Mouse (Mus musculus) embryonic facial prominence, embryonic 12.5 days (tissue): Measurements from ENCODE around the gene Yipf1. TPM values are rescaled to one million over a fixed set of nuclear protein-coding genes. Genes with fewer than 3 reads are reported as not detected.

Source experiments
- ATAC-seq: fragments of 200-750 bp; cut with Nextera tagmentation; 2 replicates; pipeline ENCODE4 v1.8.0; 2017; ENCODE audit not compliant: insufficient number of reproducible peaks, insufficient read depth, low FRiP score, low TSS enrichment
- H3K27ac ChIP-seq: fragments of 300-500 bp; sonication (generic); 2 replicates; pipeline ENCODE4 v1.5.1; 2016; ENCODE audit warnings: mild to moderate bottlenecking
- H3K27me3 ChIP-seq: fragments of 300-500 bp; sonication (generic); 2 replicates; pipeline ENCODE4 v1.6.1; 2016; ENCODE audit warnings: mild to moderate bottlenecking, moderate library complexity
- H3K36me3 ChIP-seq: fragments of 300-500 bp; sonication (generic); 2 replicates; pipeline ENCODE4 v1.6.1; 2016; ENCODE audit warnings: mild to moderate bottlenecking
- H3K4me1 ChIP-seq: fragments of 300-500 bp; sonication (generic); 2 replicates; pipeline ENCODE4 v1.6.1; 2016
- H3K4me2 ChIP-seq: fragments of 300-500 bp; sonication (generic); replicated peaks from 2 replicates; pipeline ENCODE4 v1.6.1; 2016; ENCODE audit warnings: mild to moderate bottlenecking, moderate library complexity
- H3K4me3 ChIP-seq: fragments of 300-500 bp; sonication (generic); 2 replicates; pipeline ENCODE4 v1.5.1; 2016; ENCODE audit warnings: mild to moderate bottlenecking
- H3K9ac ChIP-seq: fragments of 300-500 bp; sonication (generic); 2 replicates; pipeline ENCODE4 v1.6.1; 2016; ENCODE audit warnings: mild to moderate bottlenecking, moderate library complexity
- H3K9me3 ChIP-seq: fragments of 300-500 bp; sonication (generic); 2 replicates; pipeline ENCODE4 v1.6.1; 2016; ENCODE audit warnings: mild to moderate bottlenecking, moderate library complexity
- WGBS: fragments of 180-500 bp; shearing (Covaris S2); methylation state at CpG from one replicate; pipeline ENCODE4 v1.1.7; 2016; 5-methylcytosine and 5-hydroxymethylcytosine counted together
- polyA plus RNA-seq: library from polyadenylated mRNA; unstranded; fragments of >200 nt; fragmentation: Nextera tagmentation; extraction: Ambion mirVana; gene quantifications from 2 replicates; pipeline ENCODE4 v1.2.1, GENCODE M21; 2016

Yipf1 gene
- polyA plus RNA-seq, 1 experiment from 2014 or later, result 47.1 TPM

- Histone ChIP-seq H3K27ac (no peak overlapping the region), H3K4me1 (no peaks in the 10 kb centered on the region), H3K9me3 (0 out of 2 replicates have a peak, but pooled peaks cover 2% of the 10 kb centered on the region), H3K9ac (no peak overlapping the region), H3K4me3 (no peak overlapping the region), H3K4me2 (no peak overlapping the region), H3K27me3 (no peaks in the 10 kb centered on the region), H3K36me3 (0 out of 2 replicates have a peak, but pooled peaks cover 6% of the 10 kb centered on the region)
- 92% methylated on average over 4 of the region's 4 CpGs for WGBS
- no peak for ATAC-seq
These were observed 19.4 kb downstream of the Yipf1 start for GRCm38 (mm10) chr4:107333514-107333913.

GRCm38 (mm10) chr4:107336356-107336755, 22.2 kb downstream of the Yipf1 start:
- Histone ChIP-seq H3K36me3 (0 out of 2 replicates have a peak, but pooled peaks cover 6% of the 10 kb centered on the region), H3K27me3 (no peaks in the 10 kb centered on the region), H3K4me3 (no peak overlapping the region), H3K9me3 (0 out of 2 replicates have a peak, but pooled peaks cover 2% of the 10 kb centered on the region), H3K4me1 (no peaks in the 10 kb centered on the region), H3K4me2 (no peak overlapping the region), H3K9ac (no peak overlapping the region), H3K27ac (no peak overlapping the region)
- WGBS, result 69% methylated on average over 8 of the region's 8 CpGs
- ATAC-seq, result no peak

- WGBS, result 90% methylated on average over 5 of the region's 5 CpGs
- Histone ChIP-seq H3K4me1 (no peaks in the 10 kb centered on the region), H3K4me2 (no peak overlapping the region), H3K27me3 (no peaks in the 10 kb centered on the region), H3K4me3 (no peak overlapping the region), H3K9ac (no peak overlapping the region), H3K9me3 (0 out of 2 replicates have a peak, but pooled peaks cover 2% of the 10 kb centered on the region), H3K27ac (no peak overlapping the region), H3K36me3 (0 out of 2 replicates have a peak, but pooled peaks cover 6% of the 10 kb centered on the region)
- ATAC-seq, result no peak
These were observed 23.3 kb downstream of the Yipf1 start for GRCm38 (mm10) chr4:107337455-107337854.

GRCm38 (mm10) chr4:107341354-107341753, 27.2 kb downstream of the Yipf1 start:
- Histone ChIP-seq H3K4me1 (no peaks in the 10 kb centered on the region), H3K4me2 (no peak overlapping the region), H3K36me3 (peaks cover 11% of the 10 kb centered on the region; the same call in 1 of the 2 replicates), H3K9me3 (no peaks in the 10 kb centered on the region), H3K27me3 (no peaks in the 10 kb centered on the region), H3K27ac (0 out of 2 replicates have a peak overlapping the region, but pooled peaks have one; percentile 4), H3K4me3 (no peak overlapping the region), H3K9ac (no peak overlapping the region)
- no peak for ATAC-seq
- WGBS, result 32% methylated on average over 5 of the region's 5 CpGs

- H3K9me3 ChIP-seq, result no peaks in the 10 kb centered on the region
- H3K4me1 ChIP-seq, result 0 out of 2 replicates have a peak, but pooled peaks cover 7% of the 10 kb centered on the region
- ATAC-seq, result no peak
- no peaks in the 10 kb centered on the region for H3K27me3 ChIP-seq
- peaks cover 8% of the 10 kb centered on the region; the same call in 1 of the 2 replicates for H3K36me3 ChIP-seq
- no peak overlapping the region for H3K27ac ChIP-seq
- 86% methylated on average over 7 of the region's 7 CpGs for WGBS
- H3K4me3 ChIP-seq, result no peak overlapping the region
- H3K4me2 ChIP-seq, result no peak overlapping the region
- no peak overlapping the region for H3K9ac ChIP-seq
These were observed 30.4 kb downstream of the Yipf1 start for GRCm38 (mm10) chr4:107344612-107345011.

- Histone ChIP-seq H3K9me3 (no peaks in the 10 kb centered on the region), H3K36me3 (peaks cover 8% of the 10 kb centered on the region; the same call in 1 of the 2 replicates), H3K27ac (no peak overlapping the region), H3K4me2 (no peak overlapping the region), H3K9ac (no peak overlapping the region), H3K4me3 (no peak overlapping the region), H3K4me1 (0 out of 2 replicates have a peak, but pooled peaks cover 7% of the 10 kb centered on the region), H3K27me3 (no peaks in the 10 kb centered on the region)
- WGBS, result 75% methylated on average over 6 of the region's 6 CpGs
- no peak for ATAC-seq
These were observed 33.1 kb downstream of the Yipf1 start for GRCm38 (mm10) chr4:107347221-107347620.

- peaks cover 8% of the 10 kb centered on the region; the same call in 1 of the 2 replicates for H3K36me3 ChIP-seq
- no peak overlapping the region for H3K27ac ChIP-seq
- H3K27me3 ChIP-seq, result no peaks in the 10 kb centered on the region
- H3K4me2 ChIP-seq, result no peak overlapping the region
- H3K9ac ChIP-seq, result no peak overlapping the region
- no peak overlapping the region for H3K4me3 ChIP-seq
- H3K4me1 ChIP-seq, result 0 out of 2 replicates have a peak, but pooled peaks cover 7% of the 10 kb centered on the region
- 66% methylated on average over 20 of the region's 20 CpGs for WGBS
- H3K9me3 ChIP-seq, result no peaks in the 10 kb centered on the region
- peak; percentile 50; the same call in 1 of the 2 replicates for ATAC-seq
These were observed 34.6 kb downstream of the Yipf1 start for GRCm38 (mm10) chr4:107348529-107349310.

- H3K27ac ChIP-seq, result no peak overlapping the region
- ATAC-seq, result no peak
- WGBS, result 68% methylated on average over 8 of the region's 8 CpGs
These were observed 35.3 kb downstream of the Yipf1 start for GRCm38 (mm10) chr4:107349311-107350008.

GRCm38 (mm10) chr4:107351368-107351767, 37.2 kb downstream of the Yipf1 start:
- ATAC-seq, result no peak
- no peak overlapping the region for H3K4me3 ChIP-seq
- H3K27me3 ChIP-seq, result no peaks in the 10 kb centered on the region
- H3K9ac ChIP-seq, result no peak overlapping the region
- no peak overlapping the region for H3K4me2 ChIP-seq
- 0 out of 2 replicates have a peak, but pooled peaks cover 10% of the 10 kb centered on the region for H3K4me1 ChIP-seq
- no peaks in the 10 kb centered on the region for H3K9me3 ChIP-seq
- 0 out of 2 replicates have a peak, but pooled peaks cover 4% of the 10 kb centered on the region for H3K36me3 ChIP-seq
- H3K27ac ChIP-seq, result no peak overlapping the region

More at GRCm38 (mm10) chr4:107349311-107350008, 35.3 kb downstream of the Yipf1 start:
- H3K4me3 ChIP-seq, result no peak overlapping the region
- H3K4me1 ChIP-seq, result 0 out of 2 replicates have a peak, but pooled peaks cover 9% of the 10 kb centered on the region
- H3K27me3 ChIP-seq, result no peaks in the 10 kb centered on the region
- peaks cover 11% of the 10 kb centered on the region; the same call in 1 of the 2 replicates for H3K36me3 ChIP-seq
- H3K9ac ChIP-seq, result no peak overlapping the region
- no peak overlapping the region for H3K4me2 ChIP-seq
- H3K9me3 ChIP-seq, result no peaks in the 10 kb centered on the region

- Histone ChIP-seq H3K9ac (no peak overlapping the region), H3K27ac (no peak overlapping the region), H3K4me2 (no peak overlapping the region), H3K36me3 (0 out of 2 replicates have a peak, but pooled peaks cover 4% of the 10 kb centered on the region), H3K9me3 (no peaks in the 10 kb centered on the region), H3K27me3 (no peaks in the 10 kb centered on the region), H3K4me1 (0 out of 2 replicates have a peak, but pooled peaks cover 9% of the 10 kb centered on the region), H3K4me3 (no peak overlapping the region)
- WGBS, result 82% methylated on average over 3 of the region's 3 CpGs
- no peak for ATAC-seq
These were observed 39.4 kb downstream of the Yipf1 start for GRCm38 (mm10) chr4:107353612-107354011.

GRCm38 (mm10) chr4:107354126-107354525, 40.0 kb downstream of the Yipf1 start:
- H3K9me3 ChIP-seq, result no peaks in the 10 kb centered on the region
- H3K4me3 ChIP-seq, result no peak overlapping the region
- 0 out of 2 replicates have a peak, but pooled peaks cover 4% of the 10 kb centered on the region for H3K36me3 ChIP-seq
- no peak overlapping the region for H3K27ac ChIP-seq
- 84% methylated on average over 5 of the region's 5 CpGs for WGBS
- H3K9ac ChIP-seq, result 0 out of 2 replicates have a peak overlapping the region, but pooled peaks have one; percentile 8
- no peak overlapping the region for H3K4me2 ChIP-seq
- 0 out of 2 replicates have a peak, but pooled peaks cover 4% of the 10 kb centered on the region for H3K4me1 ChIP-seq
- ATAC-seq, result no peak
- H3K27me3 ChIP-seq, result no peaks in the 10 kb centered on the region
